Mouse (Mus musculus): ENCODE results near the gene Vsir.

DNA sequence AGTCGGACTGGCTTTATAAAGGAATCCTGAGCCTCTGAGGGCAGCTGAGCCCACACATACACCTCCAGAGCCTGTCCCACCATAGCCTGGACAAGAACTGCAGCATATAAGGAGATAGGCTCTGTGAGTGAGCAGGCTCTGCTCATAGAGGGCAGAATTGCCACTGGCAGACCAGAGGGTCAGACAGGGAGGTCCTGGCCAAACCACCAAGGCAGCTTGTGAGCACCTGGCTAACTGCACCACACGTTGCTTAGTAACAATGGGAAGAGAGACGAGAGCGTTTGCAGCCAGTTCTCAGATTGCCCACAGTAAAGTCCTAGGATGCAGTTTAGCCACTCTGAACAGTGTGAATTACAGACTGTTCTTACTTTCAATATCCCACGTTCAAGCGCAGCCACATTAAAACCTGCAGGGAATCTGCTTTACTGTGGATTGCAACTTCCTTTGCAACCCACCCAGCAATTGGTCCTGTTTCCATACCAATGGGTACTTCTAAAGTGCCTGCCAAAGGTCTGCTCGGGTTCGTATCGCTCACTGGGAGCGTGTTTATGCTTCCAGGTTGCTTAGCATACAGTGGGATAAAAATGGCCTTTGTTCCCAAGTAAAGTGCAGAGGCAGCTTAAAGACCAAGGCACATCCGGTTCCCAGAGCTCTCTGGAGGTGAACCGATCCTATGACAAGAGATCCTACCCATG, 15.1 kb downstream of the Vsir start:
- TF ChIP-seq POLR2A (IDR thresholded peaks at IDR 0.05; ENCODE audit: borderline replicate concordance, control insufficient read depth, low read depth, low read length): no peak
- no peak for TF ChIP-seq CTCF (IDR thresholded peaks at IDR 0.05; ENCODE audit: control insufficient read depth, insufficient read depth, low read length)

All from bone marrow, adult 2 months (tissue).